Mouse (Mus musculus): ENCODE results near the gene Traf6.
"Not testable (repeated sequence)": the region's sequence is repeated elsewhere in the genome, so short reads cannot be mapped to it uniquely, and the experiment has no call there.

Gene Traf6

GRCm38 (mm10) chr2:101693577-101694215, 15.5 kb downstream of the Traf6 start:
- no peak for DNase-seq (ENCODE audit: low spot score in 2 of 2)

- no peak for DNase-seq (ENCODE audit: low spot score in 2 of 2)
Observed at GRCm38 (mm10) chr2:101695584-101695983, 17.4 kb downstream of the Traf6 start.

GRCm38 (mm10) chr2:101699284-101699683, 21.1 kb downstream of the Traf6 start:
- DNase-seq (ENCODE audit: low spot score in 2 of 2) = no peak

GRCm38 (mm10) chr2:101705941-101706485, 27.8 kb downstream of the Traf6 start:
- no peak for DNase-seq (ENCODE audit: low spot score in 2 of 2)

GRCm38 (mm10) chr2:101711608-101712007, 33.4 kb downstream of the Traf6 start:
- DNase-seq (ENCODE audit: low spot score in 2 of 2) = no peak

- peak in 1 of 2 experiments; percentile 21 for DNase-seq (ENCODE audit: low spot score in 2 of 2)
Observed at GRCm38 (mm10) chr2:101715650-101716323, 37.6 kb downstream of the Traf6 start.

GRCm38 (mm10) chr2:101717162-101717561, 38.9 kb downstream of the Traf6 start:
- DNase-seq (ENCODE audit: low spot score in 2 of 2) = no peak

GRCm38 (mm10) chr2:101721835-101722234, 43.6 kb downstream of the Traf6 start:
- DNase-seq (ENCODE audit: low spot score in 2 of 2) = no peak

- DNase-seq (ENCODE audit: low spot score in 2 of 2) = peak in 1 of 2 experiments; percentile 10
Observed at GRCm38 (mm10) chr2:101722370-101723332, 44.4 kb downstream of the Traf6 start.

- DNase-seq (ENCODE audit: low spot score in 2 of 2) = no peak
Observed at GRCm38 (mm10) chr2:101723333-101723881, 45.2 kb downstream of the Traf6 start.

- no peak for DNase-seq (ENCODE audit: low spot score in 2 of 2)
Observed at GRCm38 (mm10) chr2:101727787-101728186, 49.6 kb downstream of the Traf6 start.

GRCm38 (mm10) chr2:101729472-101729871, 51.2 kb downstream of the Traf6 start:
- DNase-seq (ENCODE audit: low spot score in 2 of 2) = peak; percentile 12 to 32

GRCm38 (mm10) chr2:101730972-101731371, 52.7 kb downstream of the Traf6 start:
- peak in 1 of 2 experiments; percentile 39 for DNase-seq (ENCODE audit: low spot score in 2 of 2)

- DNase-seq (ENCODE audit: low spot score in 2 of 2) = peak in 1 of 2 experiments; percentile 8
Observed at GRCm38 (mm10) chr2:101732777-101733210, 54.6 kb downstream of the Traf6 start.

- DNase-seq (ENCODE audit: low spot score in 2 of 2) = peak; percentile 68 to 72
Observed at GRCm38 (mm10) chr2:101733564-101733963, 55.3 kb downstream of the Traf6 start.

- no peak for DNase-seq (ENCODE audit: low spot score in 2 of 2)
Observed at GRCm38 (mm10) chr2:101739914-101740313, 61.7 kb downstream of the Traf6 start.

GRCm38 (mm10) chr2:101741653-101742052, 63.4 kb downstream of the Traf6 start:
- DNase-seq (ENCODE audit: low spot score in 2 of 2) = no peak

- no peak for DNase-seq (ENCODE audit: low spot score in 2 of 2)
Observed at GRCm38 (mm10) chr2:101742072-101742860, 64.0 kb downstream of the Traf6 start.

GRCm38 (mm10) chr2:101745656-101746055, 67.4 kb downstream of the Traf6 start:
- DNase-seq (ENCODE audit: low spot score in 2 of 2) = not testable (repeated sequence)

GRCm38 (mm10) chr2:101746537-101746936, 68.3 kb downstream of the Traf6 start:
- peak; percentile 48 to 49 for DNase-seq (ENCODE audit: low spot score in 2 of 2)
